Mouse (Mus musculus) right cerebral cortex, postnatal 10 days (tissue): ENCODE measurements around the gene Tfb2m.

Experiments
- DNase-seq, 2 experiments: peaks; one replicate each; pipeline ENCODE4 v3.0.0; 2021; ENCODE audit warnings: low spot score in 2 of 2

The Tfb2m gene

DNA sequence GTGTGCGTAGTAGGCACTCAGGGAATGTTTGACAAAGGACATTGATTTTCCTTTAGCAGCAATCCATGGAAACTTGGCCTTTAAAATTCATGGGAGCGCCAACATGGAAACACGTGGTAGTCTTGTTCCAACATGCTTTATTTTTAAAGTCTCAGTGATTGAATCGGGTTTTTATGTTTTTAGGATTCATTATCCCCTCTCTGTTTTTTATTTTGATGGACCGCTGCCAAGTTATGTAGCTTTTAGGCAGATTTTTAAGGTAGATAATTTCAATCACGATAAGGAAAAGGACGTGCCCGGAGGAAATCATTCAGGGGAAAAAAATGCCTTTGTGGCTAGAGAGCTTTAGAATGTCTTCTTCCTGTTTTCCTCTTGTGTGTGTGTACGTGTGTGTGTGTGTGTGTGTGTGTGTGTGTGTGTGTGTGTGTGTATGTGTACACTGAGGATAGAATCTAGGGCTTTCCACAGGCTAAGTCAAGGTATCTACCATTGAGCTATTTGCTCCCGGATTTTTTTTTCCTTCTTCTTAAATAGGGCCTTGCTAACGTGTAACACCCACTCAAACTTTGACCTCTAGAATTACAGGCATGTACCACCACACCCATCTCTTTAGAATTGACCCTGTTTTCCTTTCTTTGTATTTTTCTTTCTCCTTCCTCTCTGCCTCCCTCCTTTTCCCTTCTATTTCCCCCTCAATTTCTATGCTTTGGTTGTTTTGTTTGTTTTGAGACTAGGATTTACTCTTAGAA lies 13.6 kb upstream of the Tfb2m start:
- DNase-seq = no peak

- DNase-seq = no peak
These were observed 10.9 kb upstream of the Tfb2m start for GRCm38 (mm10) chr1:179556921-179557320.

- DNase-seq = no peak
These were observed 7.9 kb upstream of the Tfb2m start for GRCm38 (mm10) chr1:179553949-179554347.

- DNase-seq = no peak
These were observed 7.3 kb upstream of the Tfb2m start for GRCm38 (mm10) chr1:179553197-179553948.

DNA sequence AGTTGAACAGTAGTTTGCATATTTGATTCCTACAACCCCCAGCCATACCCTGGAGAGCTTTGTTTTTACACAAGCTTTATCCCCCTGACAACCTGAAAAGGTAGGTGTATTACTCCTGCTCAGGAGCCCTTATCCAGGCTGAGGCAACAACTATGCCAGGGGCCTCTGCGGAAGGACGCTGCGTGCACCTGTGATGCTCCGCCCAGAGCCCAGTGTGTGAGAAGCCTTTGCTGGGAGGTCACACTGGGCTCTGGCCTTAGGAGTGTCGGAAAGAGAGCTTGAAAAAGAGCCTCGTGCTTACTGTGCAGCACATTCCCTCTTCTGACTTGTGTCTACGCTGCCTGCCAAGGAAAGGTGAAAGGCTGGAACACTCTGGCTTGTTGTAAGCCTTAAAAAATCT lies 6.7 kb upstream of the Tfb2m start:
- DNase-seq = no peak

- no peak for DNase-seq
These were observed 5.9 kb upstream of the Tfb2m start for GRCm38 (mm10) chr1:179551921-179552320.

DNA sequence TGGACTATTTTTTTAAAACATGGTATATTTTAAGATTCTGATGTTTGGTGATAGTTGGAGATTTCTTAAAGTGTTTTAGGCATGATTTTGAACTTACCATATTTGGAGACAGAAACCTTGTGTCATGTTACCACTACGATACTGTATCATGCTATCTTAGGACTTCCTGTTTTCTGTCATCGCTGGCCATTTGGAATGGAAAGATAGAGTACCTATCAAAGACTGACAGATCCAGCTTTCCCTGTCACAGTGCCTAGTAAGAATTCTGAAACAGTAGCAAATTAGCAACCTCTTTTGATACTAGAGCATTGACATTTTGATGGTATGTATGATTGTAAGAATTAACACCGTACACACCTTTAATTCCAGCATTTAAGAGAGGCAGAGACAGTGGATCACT lies 5.3 kb upstream of the Tfb2m start:
- DNase-seq = no peak

GRCm38 (mm10) chr1:179548996-179549752 lies 3.1 kb upstream of the Tfb2m start:
- DNase-seq = no peak

DNA sequence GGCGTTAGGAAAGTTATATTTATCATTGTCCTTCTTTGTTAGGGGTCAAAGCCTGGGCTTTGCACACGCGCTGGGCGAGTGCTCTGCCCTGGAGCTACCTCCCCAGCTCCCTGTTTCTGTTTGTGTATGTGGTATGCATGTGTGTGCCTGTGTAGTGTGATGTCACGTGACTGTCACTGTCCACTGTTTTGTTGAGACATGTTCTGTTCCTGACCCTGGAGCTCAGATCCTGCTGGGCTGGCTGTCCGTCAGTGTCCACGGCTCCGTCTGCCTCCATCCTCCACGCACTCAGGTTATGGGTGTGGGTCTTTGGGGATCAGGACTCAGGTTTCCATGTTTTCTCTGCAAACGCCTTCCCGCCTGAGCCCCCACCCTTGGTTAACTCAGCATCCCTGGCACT lies 2.2 kb upstream of the Tfb2m start:
- DNase-seq = no peak

DNA sequence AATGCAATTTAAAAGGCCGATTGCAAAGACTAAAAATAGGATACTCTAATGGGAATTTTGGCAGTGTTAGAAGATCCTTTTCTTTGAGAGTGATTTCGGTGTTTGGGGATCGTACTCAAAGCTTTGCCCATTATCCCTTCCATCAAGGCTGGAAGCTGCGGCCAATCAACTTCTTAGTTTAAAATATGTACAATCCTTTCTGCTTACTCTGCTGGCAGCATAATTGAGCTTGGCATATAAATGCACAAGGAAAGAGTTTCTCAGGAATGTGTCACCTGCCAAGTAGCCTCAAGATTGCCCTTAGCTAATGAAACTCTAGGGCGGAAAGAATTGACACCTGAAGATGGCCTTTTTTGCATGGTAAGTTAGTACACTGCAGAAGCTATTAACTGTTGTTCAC lies 1.1 kb upstream of the Tfb2m start:
- DNase-seq = no peak

GRCm38 (mm10) chr1:179546551-179546917 lies 467 bp upstream of the Tfb2m start:
- DNase-seq = peak in 1 of 2 experiments; percentile 77

DNA sequence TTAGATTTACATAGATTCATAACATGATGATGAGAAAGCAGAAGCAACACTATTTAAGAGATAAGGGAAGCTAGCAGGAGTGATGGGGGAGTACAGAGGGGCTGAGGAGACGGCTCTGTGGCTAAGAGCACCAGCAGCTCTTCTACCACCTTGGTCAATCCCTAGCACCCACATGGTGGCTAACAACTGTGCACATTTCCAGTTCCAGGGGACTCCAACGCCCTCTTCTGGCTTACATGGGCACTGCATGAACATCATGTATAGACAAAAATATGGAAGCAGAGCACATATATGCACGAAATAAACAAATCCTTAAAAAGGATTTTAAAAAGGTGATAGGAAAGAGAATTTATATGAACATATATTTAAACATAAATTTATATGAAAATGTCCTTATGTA lies 4.6 kb downstream of the Tfb2m start:
- DNase-seq = no peak

GRCm38 (mm10) chr1:179539887-179540286 lies 6.2 kb downstream of the Tfb2m start:
- no peak for DNase-seq

GRCm38 (mm10) chr1:179539054-179539453 lies 7.0 kb downstream of the Tfb2m start:
- DNase-seq = no peak

GRCm38 (mm10) chr1:179519901-179520300 lies 26.2 kb downstream of the Tfb2m start:
- DNase-seq = no peak

DNA sequence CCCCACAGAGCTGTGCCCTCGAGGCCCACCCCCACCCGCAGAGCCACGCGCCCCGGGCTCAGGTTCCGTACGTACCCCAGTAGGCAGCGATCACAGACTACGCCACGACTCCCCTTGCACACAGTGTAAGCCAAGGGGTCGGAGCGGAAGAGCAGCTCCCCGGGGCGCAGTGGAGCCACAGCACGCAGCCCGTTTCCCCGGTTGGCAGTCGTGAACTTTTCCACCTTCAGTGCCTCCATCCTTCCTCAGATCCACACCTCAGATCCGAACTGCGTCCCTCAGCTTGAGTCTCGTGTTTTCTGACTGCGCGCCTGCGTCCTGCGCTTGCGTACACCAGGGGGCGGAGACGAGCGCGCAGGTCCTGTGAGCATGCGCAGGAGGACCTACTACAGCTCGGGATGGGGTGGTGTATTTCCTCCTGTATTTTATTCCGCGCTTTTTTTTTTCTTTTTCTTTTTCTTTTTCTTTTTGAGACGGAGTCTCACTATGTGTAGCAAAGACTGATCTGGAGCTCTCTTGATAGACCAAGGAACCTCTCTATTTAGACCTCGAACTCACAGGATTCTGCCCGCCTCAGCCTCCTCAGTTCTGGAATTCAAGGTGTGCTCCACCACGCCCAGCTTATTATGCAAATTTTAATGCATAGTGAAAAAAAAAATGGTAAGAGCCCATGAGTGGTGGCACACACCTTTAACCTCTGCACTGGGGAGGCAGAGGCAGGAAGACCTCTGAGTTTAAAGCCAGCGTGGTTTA lies 28.2 kb downstream of the Tfb2m start, which contains the start of gene Smyd3:
Gene Smyd3, minus strand, starts transcription at position 329 of the 753 bp plus-strand sequence.
- peak; percentile 89 for DNase-seq

- no peak for DNase-seq
These were observed 28.9 kb downstream of the Tfb2m start for GRCm38 (mm10) chr1:179516941-179517712.

DNA sequence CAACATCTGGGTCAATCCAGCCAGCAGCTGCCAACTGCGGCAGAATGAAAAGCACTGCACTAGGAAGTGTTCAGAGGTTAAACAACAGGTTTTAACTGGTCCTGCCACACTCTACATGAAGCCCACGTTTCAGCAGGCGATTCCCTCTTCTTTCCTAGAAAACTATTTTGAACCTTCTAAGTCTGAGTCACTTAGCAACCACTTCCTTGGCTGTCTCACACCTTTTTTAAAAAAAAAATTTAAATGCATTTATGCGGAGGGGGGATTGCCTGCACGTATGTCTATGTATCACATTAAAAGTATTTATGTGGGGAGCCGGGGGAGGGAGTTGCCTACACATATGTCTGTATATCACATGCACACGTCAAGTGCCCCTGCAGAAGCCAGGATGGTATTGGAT lies 34.2 kb downstream of the Tfb2m start:
- peak; percentile 40 to 70 for DNase-seq

DNA sequence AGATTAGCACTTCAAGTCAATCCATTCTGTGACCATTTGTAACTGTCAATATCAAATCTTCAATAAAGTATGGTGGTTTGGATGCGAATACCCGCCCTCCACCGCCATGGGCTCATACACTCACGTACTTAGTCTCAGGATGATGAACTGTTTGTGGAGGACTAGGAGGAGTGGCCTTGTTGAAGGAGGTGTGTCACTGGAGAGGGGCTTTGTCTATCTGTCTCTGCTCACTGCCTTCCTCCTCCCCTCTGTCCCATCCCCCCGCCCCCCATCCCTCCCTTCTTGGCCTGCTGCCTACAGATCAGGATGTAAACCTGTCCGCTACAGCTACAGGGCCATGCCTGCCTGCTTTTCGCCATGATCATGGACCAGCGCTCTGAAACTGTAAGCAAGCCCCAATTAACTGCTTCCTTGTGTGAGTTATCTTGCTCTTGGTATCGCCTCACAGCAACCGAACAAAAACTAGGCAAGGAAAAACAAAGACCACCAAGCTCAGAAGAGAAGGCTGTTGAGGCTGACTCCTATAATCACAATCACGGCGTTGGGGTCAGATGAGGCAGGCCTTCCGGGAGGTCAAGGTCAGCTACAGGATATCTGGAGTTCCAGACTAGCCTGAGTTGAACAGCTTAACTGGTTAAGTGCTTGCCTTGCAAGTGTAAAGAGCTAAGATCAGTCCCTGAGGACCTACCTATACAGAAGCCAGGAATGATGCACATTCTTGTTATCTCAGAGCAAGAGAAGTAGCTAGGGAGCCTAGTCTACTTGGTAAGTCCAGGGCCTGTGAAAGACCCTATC lies 35.3 kb downstream of the Tfb2m start:
- DNase-seq = no peak
